Mouse (Mus musculus): ENCODE data around the gene Rnase11. TPM values are rescaled to one million over a fixed set of nuclear protein-coding genes. Genes with fewer than 3 reads are reported as not detected.
"Not testable (repeated sequence)": the region's sequence is repeated elsewhere in the genome, so short reads cannot be mapped to it uniquely, and the experiment has no call there.

The Rnase11 gene
- total RNA-seq, 2 experiments from 2014 or later, result not detected

DNA sequence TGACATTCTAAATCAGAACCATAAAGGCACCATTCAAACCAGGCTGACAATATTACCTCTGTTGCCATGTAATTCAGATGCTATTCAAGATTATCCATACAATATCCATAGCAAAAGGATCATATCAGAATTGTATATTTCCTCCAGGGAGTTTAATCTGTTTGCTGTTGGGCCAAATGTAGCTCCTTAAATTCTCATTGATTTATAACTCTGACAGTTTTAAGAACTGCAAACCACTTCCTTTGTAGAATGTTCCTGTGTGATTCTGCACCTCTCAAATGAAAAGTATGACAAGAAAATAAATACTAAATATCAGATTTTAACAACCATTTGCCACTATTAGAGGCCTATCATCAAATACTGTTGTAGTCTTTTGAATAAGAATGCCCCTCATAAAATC, 34.2 kb downstream of the Rnase11 start:
- no peak for DNase-seq (ENCODE audit: low spot score in 2 of 2)

DNA sequence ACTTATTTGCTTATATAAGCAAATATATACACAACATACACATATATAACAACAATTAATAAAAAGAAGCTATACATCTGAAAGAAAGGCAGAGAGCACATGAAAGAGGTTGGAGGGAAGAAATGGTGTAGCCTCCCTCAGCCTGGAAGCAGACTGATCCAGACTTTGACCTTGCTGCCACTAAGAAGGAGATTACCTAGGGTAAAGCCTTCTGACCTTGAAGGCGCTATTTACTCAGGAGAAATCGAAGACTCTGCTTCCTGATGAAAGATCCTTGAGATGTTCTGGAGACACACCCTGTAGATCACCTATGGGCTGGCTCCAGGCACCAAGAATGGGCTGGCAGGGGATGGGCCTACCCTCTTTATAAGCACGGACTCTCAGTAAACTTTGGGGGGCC, 35.2 kb downstream of the Rnase11 start:
- DNase-seq (ENCODE audit: low spot score in 2 of 2), result not testable (repeated sequence)

DNA sequence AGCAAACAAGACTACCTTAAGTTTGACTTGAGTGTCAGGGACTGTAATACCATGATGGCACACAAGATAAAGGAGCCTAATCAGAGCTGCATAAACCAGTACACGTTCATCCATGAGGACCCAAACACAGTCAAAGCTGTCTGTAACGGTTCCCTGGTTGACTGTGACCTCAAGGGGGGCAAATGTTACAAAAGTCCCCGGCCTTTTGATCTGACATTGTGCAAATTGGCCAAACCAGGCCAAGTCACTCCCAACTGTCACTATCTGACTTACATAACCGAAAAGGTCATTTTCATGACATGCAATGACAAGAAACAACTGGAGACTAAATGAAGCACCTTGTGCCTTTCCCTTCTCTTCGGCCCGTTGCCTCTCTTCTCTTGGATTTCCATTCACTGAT, 40.4 kb downstream of the Rnase11 start:
- DNase-seq (ENCODE audit: low spot score in 2 of 2), result no peak

DNA sequence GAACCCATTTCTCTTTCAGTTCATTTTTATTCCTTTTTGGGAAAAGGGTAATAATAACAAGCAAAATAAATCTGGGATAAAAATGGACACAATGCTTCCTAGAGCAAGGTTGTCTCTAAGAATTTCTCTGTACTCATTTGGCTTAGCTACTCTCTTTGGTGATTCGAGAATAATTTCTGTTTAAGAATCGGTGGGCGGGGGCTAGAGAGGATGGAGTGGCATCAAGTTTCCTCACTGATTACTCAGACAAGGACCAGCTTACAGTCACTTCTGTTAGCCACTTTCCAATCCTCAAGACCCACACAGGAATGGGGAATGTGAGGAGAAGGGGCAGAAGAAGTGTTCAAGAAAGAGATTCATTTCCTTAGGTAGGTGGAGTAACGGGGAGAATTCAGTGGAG, 41.2 kb downstream of the Rnase11 start:
- no peak for DNase-seq (ENCODE audit: low spot score in 2 of 2)

DNA sequence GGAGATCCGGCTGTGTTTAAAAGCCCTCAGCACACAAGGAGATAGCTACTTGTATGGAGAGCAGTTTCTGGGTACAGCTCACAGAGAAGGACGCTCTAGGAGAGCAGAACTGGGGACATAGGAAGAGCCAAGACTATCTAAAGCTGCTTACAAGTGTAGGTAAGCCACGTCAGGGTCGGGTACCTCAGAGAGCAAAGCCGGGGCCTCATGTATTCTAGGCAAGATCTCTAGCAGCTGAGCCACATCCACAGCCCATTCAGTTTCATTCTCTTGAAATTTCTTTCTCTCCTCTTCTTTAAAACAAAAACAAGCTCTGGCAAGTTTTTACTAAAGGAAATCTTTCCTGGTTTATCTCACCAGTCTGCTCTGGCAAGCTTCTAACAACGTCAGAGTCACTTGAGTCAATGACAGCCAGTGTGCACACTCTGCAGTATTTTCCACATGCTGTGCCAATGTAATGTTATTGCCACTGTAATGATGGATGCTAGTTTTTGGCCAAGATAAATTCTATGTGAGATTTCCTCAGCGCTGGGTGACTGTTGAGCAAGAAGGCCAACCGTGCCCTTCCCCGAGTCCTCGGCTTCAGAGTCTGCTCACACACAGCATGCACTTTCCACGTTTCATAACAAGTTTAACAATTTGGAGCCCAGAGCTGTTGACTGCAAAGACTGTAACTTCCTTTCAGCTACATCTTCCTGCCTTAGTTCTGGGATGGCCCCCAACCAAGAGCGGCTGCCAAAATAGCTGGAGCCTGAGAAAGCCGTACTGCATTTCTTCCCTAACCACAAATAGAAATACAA, 41.8 kb downstream of the Rnase11 start:
- peak in 1 of 2 experiments; percentile 16 for DNase-seq (ENCODE audit: low spot score in 2 of 2)

DNA sequence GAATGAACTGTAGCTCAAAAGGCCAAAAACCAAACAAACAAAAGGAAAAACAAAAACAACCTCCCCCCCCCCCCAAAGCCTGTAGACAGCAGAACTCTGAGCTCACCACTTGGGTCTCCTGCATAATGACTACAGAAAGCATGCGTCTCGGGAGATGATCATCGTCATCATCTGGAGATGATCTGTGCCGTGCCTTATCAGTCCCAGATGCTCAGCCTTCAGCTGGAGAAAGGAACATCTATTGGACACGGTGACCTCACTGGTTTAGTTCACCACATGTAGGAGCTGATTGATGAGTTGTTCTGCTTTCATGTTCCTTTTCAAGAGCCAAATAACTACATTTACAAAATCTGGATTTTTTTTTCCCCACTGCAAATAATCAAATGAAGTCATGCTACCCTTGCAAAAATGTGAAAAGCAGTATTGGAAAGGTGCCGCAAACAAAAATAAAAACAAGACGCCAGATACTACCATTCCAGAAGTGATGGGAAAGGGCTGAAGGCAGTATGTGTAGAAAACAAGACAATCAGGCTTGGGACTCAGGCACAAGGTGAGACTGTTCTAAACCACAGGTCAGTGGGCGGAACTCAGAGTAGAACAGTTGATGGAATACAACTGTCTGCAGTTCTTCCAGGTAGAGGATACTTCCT, 42.7 kb downstream of the Rnase11 start, which contains the start of gene Rnase10:
TSS of gene Rnase10 (plus strand) at position 600 of the 650 bp plus-strand sequence.
- no peak for DNase-seq (ENCODE audit: low spot score in 2 of 2)

Other genes with a start within 250 kb of the Rnase11 start
- gene Ccnb1ip1, start 242.4 kb downstream of the Rnase11 start, total RNA-seq (2021), result not detected
- 10 to 100 TPM; 21.0 to 22.7 TPM for gene Parp2, start 242.3 kb downstream of the Rnase11 start, total RNA-seq (2021)
- 10 to 100 TPM; 22.2 to 25.2 TPM for gene Tep1, start 179.6 kb downstream of the Rnase11 start, total RNA-seq (2021)
- 1 to 10 TPM in 1 of 2 experiments, under 1 TPM in 1; 0.83 to 1.3 TPM for gene Klhl33, start 152.7 kb downstream of the Rnase11 start, total RNA-seq (2021)
- 10 to 100 TPM; 48.9 to 51.3 TPM for gene Osgep, start 125.3 kb downstream of the Rnase11 start, total RNA-seq (2021)
- 10 to 100 TPM; 50.7 to 66.7 TPM for gene Apex1, start 125.2 kb downstream of the Rnase11 start, total RNA-seq (2021)
- gene Pip4p1, start 119.3 kb downstream of the Rnase11 start, total RNA-seq (2021), result 10 to 100 TPM; 54.8 to 63.0 TPM
- gene Pnp, start 119.1 kb downstream of the Rnase11 start, total RNA-seq (2021), result 10 to 100 TPM; 35.0 to 40.3 TPM
- 10 to 100 TPM; 31.9 to 43.9 TPM for gene Gm49342, start 105.6 kb downstream of the Rnase11 start, total RNA-seq (2021)
- gene Pnp2, start 94.2 kb downstream of the Rnase11 start, total RNA-seq (2021), result 1 to 10 TPM; 1.7 to 2.7 TPM
- gene Rnase10, start 42.4 kb downstream of the Rnase11 start, total RNA-seq (2021), result not detected
- not detected for gene Rnase9, start 8.3 kb downstream of the Rnase11 start, total RNA-seq (2021)
- gene Rnase12, start 7.5 kb upstream of the Rnase11 start, total RNA-seq (2021), result not detected
- under 1 TPM in 1 of 2 experiments, not detected in 1; 0.03 TPM for gene Olfr750, start 24.3 kb upstream of the Rnase11 start, total RNA-seq (2021)
- gene Rnase4, start 40.9 kb upstream of the Rnase11 start, total RNA-seq (2021), result 10 to 100 TPM; 44.8 to 61.9 TPM
- gene Ang, start 41.0 kb upstream of the Rnase11 start, total RNA-seq (2021), result 1 to 10 TPM; 4.9 to 9.2 TPM
- not detected for gene Eddm3b, start 64.3 kb upstream of the Rnase11 start, total RNA-seq (2021)
- 1 to 10 TPM; 1.3 to 2.0 TPM for gene Rnase6, start 73.7 kb upstream of the Rnase11 start, total RNA-seq (2021)
- not detected for gene Rnase1, start 96.6 kb upstream of the Rnase11 start, total RNA-seq (2021)
- gene Rnase2b, start 112.1 kb upstream of the Rnase11 start, total RNA-seq (2021), result not detected
- gene Ang2, start 149.0 kb upstream of the Rnase11 start, total RNA-seq (2021), result not detected
- not detected for gene Ear14, start 153.2 kb upstream of the Rnase11 start, total RNA-seq (2021)
- gene Rnase2a, start 205.9 kb upstream of the Rnase11 start, total RNA-seq (2021), result 10 to 100 TPM in 1 of 2 experiments, 1 to 10 TPM in 1; 6.0 to 29.4 TPM

Data from adrenal gland, adult 18-20 months (tissue).